Mouse (Mus musculus) lung, adult 2 months (tissue): ENCODE results near the gene Rbm44.

Experiments
- CTCF ChIP-seq: fragments of 200-500 bp; IDR thresholded peaks from 2 replicates; pipeline ENCODE4 v1.5.1; 2011; ENCODE audit warnings: mild to moderate bottlenecking, low read length, control low read depth; ENCODE audit not compliant: insufficient read depth
- POLR2A ChIP-seq: fragments of 200-500 bp; IDR thresholded peaks from 2 replicates; pipeline ENCODE4 v1.6.1; 2011; ENCODE audit warnings: low read depth, mild to moderate bottlenecking, control low read depth, low read length, borderline replicate concordance; ENCODE audit errors: extremely low read depth

DNA sequence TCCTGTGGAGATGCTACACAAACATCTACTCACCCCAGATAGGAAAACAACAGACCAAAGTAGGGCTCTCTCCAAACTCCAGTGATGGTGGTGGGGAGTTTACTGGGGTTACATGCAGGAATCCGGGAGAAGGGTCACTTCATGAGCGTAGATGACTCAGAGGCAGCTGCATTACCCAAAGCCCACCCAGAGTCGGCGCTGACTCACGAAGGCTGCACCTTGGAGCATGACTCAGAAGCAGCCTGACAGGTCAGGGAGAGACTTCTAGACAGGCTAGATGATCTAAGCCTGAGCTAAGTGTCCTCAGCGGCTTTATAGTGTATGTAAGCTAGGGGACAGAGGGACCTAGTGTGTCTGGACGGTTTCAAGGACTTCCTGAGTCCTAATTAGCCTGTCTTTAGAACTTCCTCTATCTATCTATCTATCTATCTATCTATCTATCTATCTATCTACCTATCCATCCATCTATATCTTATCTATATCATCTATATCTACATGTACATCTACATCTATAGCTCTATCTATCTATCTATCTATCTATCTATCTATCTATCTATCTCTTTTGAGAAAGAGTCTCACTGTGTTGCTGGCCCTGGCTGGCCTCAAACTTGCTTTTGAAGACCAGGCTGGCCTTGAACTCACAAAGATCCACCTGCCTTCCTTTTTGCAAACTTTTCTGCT, 74.9 kb downstream of the Rbm44 start:
- TF ChIP-seq CTCF, result no peak
- TF ChIP-seq POLR2A, result no peak
